Mouse (Mus musculus) hindbrain, embryonic 13.5 days (tissue): ENCODE results near the gene Etv2. TPM values are rescaled to one million over a fixed set of nuclear protein-coding genes. Genes with fewer than 3 reads are reported as not detected.
A peak's percentile ranks its signal among the peaks of the same experiment; 100 is the strongest.

Experiments used
- ATAC-seq: fragments of 200-750 bp; cut with Nextera tagmentation; 2 replicates; pipeline ENCODE4 v1.8.0; 2017; ENCODE audit warnings: moderate TSS enrichment; ENCODE audit not compliant: low FRiP score
- H3K27ac ChIP-seq: fragments of 300-500 bp; sonication (generic); 2 replicates; pipeline ENCODE4 v1.5.1; 2015; ENCODE audit warnings: inconsistent platforms, mild to moderate bottlenecking, moderate library complexity
- H3K27me3 ChIP-seq: fragments of 300-500 bp; sonication (generic); 2 replicates; pipeline ENCODE4 v1.6.1; 2015; ENCODE audit warnings: mild to moderate bottlenecking, inconsistent platforms
- H3K36me3 ChIP-seq: fragments of 300-500 bp; sonication (generic); 2 replicates; pipeline ENCODE4 v1.6.1; 2015; ENCODE audit warnings: mild to moderate bottlenecking, inconsistent platforms
- H3K4me1 ChIP-seq: fragments of 300-500 bp; sonication (generic); replicated peaks from 2 replicates; pipeline ENCODE4 v1.6.1; 2015; ENCODE audit warnings: inconsistent platforms
- H3K4me2 ChIP-seq: fragments of 300-500 bp; sonication (generic); 2 replicates; pipeline ENCODE4 v1.6.1; 2015; ENCODE audit warnings: inconsistent platforms, mild to moderate bottlenecking, moderate library complexity
- H3K4me3 ChIP-seq: fragments of 300-500 bp; sonication (generic); 2 replicates; pipeline ENCODE4 v1.5.1; 2015; ENCODE audit warnings: mild to moderate bottlenecking, inconsistent platforms
- H3K9ac ChIP-seq: fragments of 300-500 bp; sonication (generic); 2 replicates; pipeline ENCODE4 v1.6.1; 2015; ENCODE audit warnings: mild to moderate bottlenecking, inconsistent platforms
- H3K9me3 ChIP-seq: fragments of 300-500 bp; sonication (generic); 2 replicates; pipeline ENCODE4 v1.6.1; 2016; ENCODE audit warnings: inconsistent platforms
- WGBS: fragments of 180-500 bp; shearing (Covaris S2); methylation state at CpG from one replicate; pipeline ENCODE4 v1.1.7; 2015; 5-methylcytosine and 5-hydroxymethylcytosine counted together
- polyA plus RNA-seq: library from polyadenylated mRNA; unstranded; fragments of >200 nt; fragmentation: Nextera tagmentation; extraction: Ambion mirVana; gene quantifications from 2 replicates; pipeline ENCODE4 v1.2.1, GENCODE M21; 2015

The Etv2 gene
- polyA plus RNA-seq, 1 experiment from 2014 or later: not detected

GRCm38 (mm10) chr7:30610043-30610442 is 25.6 kb downstream of the Etv2 start:
- ATAC-seq: no peak
- Histone ChIP-seq H3K27ac (no peak overlapping the region), H3K4me3 (no peak overlapping the region), H3K36me3 (peaks cover 2% of the 10 kb centered on the region; the same call in 1 of the 2 replicates), H3K9me3 (no peaks in the 10 kb centered on the region), H3K9ac (no peak overlapping the region), H3K4me1 (no peaks in the 10 kb centered on the region), H3K27me3 (no peaks in the 10 kb centered on the region), H3K4me2 (no peak overlapping the region)
- WGBS: 66% methylated on average over 7 of the region's 7 CpGs

DNA sequence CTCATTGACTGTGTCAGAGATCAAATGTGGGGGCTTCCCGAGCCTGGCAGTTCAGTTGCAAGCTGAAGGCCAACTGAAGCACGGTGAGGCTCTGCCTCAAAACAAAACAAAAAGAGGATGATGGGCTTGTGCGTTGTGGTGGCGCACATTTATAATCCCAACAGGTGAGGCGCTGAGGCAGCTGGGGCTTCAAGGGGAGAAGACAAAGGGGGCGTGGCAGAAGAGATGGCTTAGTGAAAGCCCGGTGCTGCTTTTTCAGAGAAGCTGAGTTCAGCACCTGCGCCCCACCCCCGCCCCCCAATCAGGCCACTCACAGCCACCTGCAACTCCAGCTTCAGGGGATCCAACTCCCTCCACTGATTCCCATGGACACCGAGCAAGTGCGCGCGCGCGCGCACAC is 27.2 kb downstream of the Etv2 start:
- 54% methylated on average over 16 of the region's 16 CpGs for WGBS
- no peaks in the 10 kb centered on the region for H3K27me3 ChIP-seq
- no peak overlapping the region for H3K4me3 ChIP-seq
- H3K36me3 ChIP-seq: no peaks in the 10 kb centered on the region
- ATAC-seq: no peak
- H3K4me1 ChIP-seq: no peaks in the 10 kb centered on the region
- H3K9me3 ChIP-seq: no peaks in the 10 kb centered on the region
- H3K4me2 ChIP-seq: no peak overlapping the region
- no peak overlapping the region for H3K27ac ChIP-seq
- no peak overlapping the region for H3K9ac ChIP-seq

- no peaks in the 10 kb centered on the region for H3K9me3 ChIP-seq
- no peaks in the 10 kb centered on the region for H3K4me1 ChIP-seq
- H3K36me3 ChIP-seq: no peaks in the 10 kb centered on the region
- H3K27me3 ChIP-seq: no peaks in the 10 kb centered on the region
- no peak overlapping the region for H3K9ac ChIP-seq
- no peak for ATAC-seq
- no peak overlapping the region for H3K4me2 ChIP-seq
- H3K4me3 ChIP-seq: no peak overlapping the region
- H3K27ac ChIP-seq: no peak overlapping the region
- 32% methylated on average over 8 of the region's 8 CpGs for WGBS
Observed at GRCm38 (mm10) chr7:30607706-30608309, 27.8 kb downstream of the Etv2 start.

- Histone ChIP-seq H3K4me2 (no peak overlapping the region), H3K36me3 (no peaks in the 10 kb centered on the region), H3K4me1 (peaks cover 9% of the 10 kb centered on the region; the same call in 1 of the 2 replicates), H3K9ac (peak overlapping the region; percentile 24; the same call in 1 of the 2 replicates), H3K27me3 (no peaks in the 10 kb centered on the region), H3K9me3 (no peaks in the 10 kb centered on the region), H3K4me3 (no peak overlapping the region), H3K27ac (no peak overlapping the region)
- no peak for ATAC-seq
- WGBS: 88% methylated on average over 8 of the region's 8 CpGs
Observed at GRCm38 (mm10) chr7:30604944-30605343, 30.7 kb downstream of the Etv2 start.

- Histone ChIP-seq H3K9me3 (no peaks in the 10 kb centered on the region), H3K4me3 (no peak overlapping the region), H3K27me3 (no peaks in the 10 kb centered on the region), H3K9ac (peak overlapping the region; percentile 29; the same call in 1 of the 2 replicates), H3K4me2 (no peak overlapping the region), H3K4me1 (peaks cover 14% of the 10 kb centered on the region), H3K27ac (no peak overlapping the region), H3K36me3 (no peaks in the 10 kb centered on the region)
- 65% methylated on average over 8 of the region's 8 CpGs for WGBS
- no peak for ATAC-seq
Observed at GRCm38 (mm10) chr7:30604424-30604823, 31.2 kb downstream of the Etv2 start.

DNA sequence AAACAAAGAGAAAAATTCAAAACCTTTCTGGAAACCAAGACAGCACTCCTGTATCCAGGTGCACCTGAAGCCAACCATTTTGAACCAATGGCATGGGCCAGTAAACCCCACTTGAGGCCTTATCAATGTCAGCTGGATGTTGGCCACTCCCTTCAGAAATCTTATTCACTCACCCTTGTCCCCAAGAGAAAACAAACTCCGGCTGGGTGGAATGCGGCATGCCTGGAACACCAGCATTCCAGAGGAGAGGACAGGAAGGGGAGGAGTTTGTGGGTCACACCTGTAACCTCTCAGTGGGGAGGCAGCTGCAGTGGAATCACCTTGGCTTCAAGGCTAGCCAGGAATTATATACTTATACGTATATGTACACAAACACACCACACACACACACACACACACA is 33.1 kb downstream of the Etv2 start:
- no peak for ATAC-seq
- Histone ChIP-seq H3K4me2 (no peak overlapping the region), H3K36me3 (no peaks in the 10 kb centered on the region), H3K9me3 (no peaks in the 10 kb centered on the region), H3K4me1 (peaks cover 14% of the 10 kb centered on the region), H3K27me3 (no peaks in the 10 kb centered on the region), H3K4me3 (no peak overlapping the region), H3K27ac (no peak overlapping the region), H3K9ac (no peak overlapping the region)
- 58% methylated on average over 3 of the region's 3 CpGs for WGBS

DNA sequence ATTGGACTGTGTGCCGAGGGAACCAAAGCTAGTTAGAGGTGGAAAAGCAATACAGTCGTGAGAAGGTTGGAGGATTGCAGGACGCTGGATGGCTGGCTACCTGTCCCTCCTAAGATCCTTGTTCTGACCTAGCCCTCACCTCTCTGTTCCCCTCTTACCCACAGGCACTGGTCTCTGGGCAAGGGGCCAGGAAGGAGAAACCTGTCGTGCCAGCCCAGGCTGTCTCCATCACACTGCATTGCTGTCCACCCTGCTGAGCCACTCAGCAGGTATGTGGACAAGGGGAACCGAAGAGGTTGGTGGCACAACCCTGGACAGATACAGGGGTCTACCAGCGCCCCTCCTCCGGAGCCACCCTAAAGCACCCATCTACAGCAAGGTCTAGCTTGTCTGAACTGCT is 35.0 kb downstream of the Etv2 start:
- Histone ChIP-seq H3K27me3 (no peaks in the 10 kb centered on the region), H3K4me1 (peaks cover 14% of the 10 kb centered on the region), H3K4me3 (no peak overlapping the region), H3K36me3 (no peaks in the 10 kb centered on the region), H3K4me2 (peak overlapping the region; percentile 40; the same call in 1 of the 2 replicates), H3K27ac (peak overlapping the region; percentile 40), H3K9ac (no peak overlapping the region), H3K9me3 (no peaks in the 10 kb centered on the region)
- ATAC-seq: no peak
- 70% methylated on average over 7 of the region's 7 CpGs for WGBS

GRCm38 (mm10) chr7:30599933-30600353 is 35.7 kb downstream of the Etv2 start:
- ATAC-seq: peak; percentile 99
- H3K27ac ChIP-seq: peak overlapping the region; percentile 73
- H3K4me1 ChIP-seq: peaks cover 14% of the 10 kb centered on the region
- WGBS: under 1% methylated on average over 16 of the region's 16 CpGs
- H3K36me3 ChIP-seq: no peaks in the 10 kb centered on the region
- no peaks in the 10 kb centered on the region for H3K27me3 ChIP-seq
- H3K4me3 ChIP-seq: peak overlapping the region; percentile 16; the same call in 1 of the 2 replicates
- H3K9ac ChIP-seq: no peak overlapping the region
- H3K4me2 ChIP-seq: peak overlapping the region; percentile 40
- H3K9me3 ChIP-seq: no peaks in the 10 kb centered on the region

GRCm38 (mm10) chr7:30598786-30599185 is 36.9 kb downstream of the Etv2 start, which contains the start of gene Zbtb32:
TSS of gene Zbtb32 (minus strand) at chr7:30598909.
- peak within 1 kb of the TSS; percentile 73 for H3K27ac ChIP-seq
- 95% methylated on average over 12 of the region's 12 CpGs for whole genome bisulfite sequencing
- H3K27me3 ChIP-seq: no peaks in the 10 kb centered on the region
- no peak for ATAC-seq
- peak within 1 kb of the TSS; percentile 16; the same call in 1 of the 2 replicates for H3K4me3 ChIP-seq
- H3K9me3 ChIP-seq: no peaks in the 10 kb centered on the region
- no peaks in the 10 kb centered on the region for H3K36me3 ChIP-seq
- no peak within 1 kb of the TSS for H3K9ac ChIP-seq
- peak within 1 kb of the TSS; percentile 40 for H3K4me2 ChIP-seq
- peaks cover 18% of the 10 kb centered on the region for H3K4me1 ChIP-seq

GRCm38 (mm10) chr7:30596811-30597210 is 38.8 kb downstream of the Etv2 start:
- Histone ChIP-seq H3K4me3 (no peak overlapping the region), H3K9ac (no peak overlapping the region), H3K36me3 (no peaks in the 10 kb centered on the region), H3K9me3 (no peaks in the 10 kb centered on the region), H3K4me2 (no peak overlapping the region), H3K4me1 (peaks cover 19% of the 10 kb centered on the region), H3K27me3 (no peaks in the 10 kb centered on the region; the same call in 1 of the 2 replicates), H3K27ac (no peak overlapping the region)
- 82% methylated on average over 5 of the region's 5 CpGs for WGBS
- no peak for ATAC-seq

DNA sequence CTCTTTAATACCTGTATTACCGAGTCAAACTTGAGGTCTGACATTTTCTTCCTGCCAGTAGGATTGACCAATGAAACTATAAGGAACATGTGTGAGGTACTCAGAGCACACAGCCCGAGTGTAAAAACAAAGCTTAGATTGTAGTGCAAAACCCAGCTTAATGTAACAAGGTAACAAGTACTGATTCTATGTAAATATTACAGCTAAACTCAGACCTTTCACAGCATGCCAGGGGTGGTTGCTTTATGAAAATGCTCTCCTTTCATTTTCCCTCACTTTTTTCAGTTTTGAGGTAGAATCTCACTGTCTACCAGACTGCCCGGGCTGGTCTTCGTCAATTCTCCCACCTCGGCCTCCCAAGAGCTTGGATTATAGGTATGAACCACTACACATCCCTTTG is 39.6 kb downstream of the Etv2 start:
- no peak overlapping the region for H3K4me2 ChIP-seq
- WGBS: 90% methylated on average over 5 of the region's 5 CpGs
- peaks cover 19% of the 10 kb centered on the region for H3K4me1 ChIP-seq
- no peaks in the 10 kb centered on the region for H3K36me3 ChIP-seq
- no peak overlapping the region for H3K4me3 ChIP-seq
- H3K9me3 ChIP-seq: no peaks in the 10 kb centered on the region
- H3K27me3 ChIP-seq: no peaks in the 10 kb centered on the region; the same call in 1 of the 2 replicates
- H3K9ac ChIP-seq: no peak overlapping the region
- ATAC-seq: no peak
- no peak overlapping the region for H3K27ac ChIP-seq

GRCm38 (mm10) chr7:30594510-30595024 is 41.1 kb downstream of the Etv2 start:
- no peak overlapping the region for H3K4me3 ChIP-seq
- H3K9ac ChIP-seq: no peak overlapping the region
- no peaks in the 10 kb centered on the region for H3K36me3 ChIP-seq
- H3K27ac ChIP-seq: no peak overlapping the region
- H3K27me3 ChIP-seq: no peaks in the 10 kb centered on the region; the same call in 1 of the 2 replicates
- ATAC-seq: no peak
- no peak overlapping the region for H3K4me2 ChIP-seq
- 67% methylated on average over 4 of the region's 4 CpGs for WGBS
- H3K4me1 ChIP-seq: peaks cover 15% of the 10 kb centered on the region
- H3K9me3 ChIP-seq: no peaks in the 10 kb centered on the region
